Mouse (Mus musculus): Measurements from ENCODE around the gene Osbpl9. TPM values are rescaled to one million over a fixed set of nuclear protein-coding genes. Genes with fewer than 3 reads are reported as not detected.
A peak's percentile ranks its signal among the peaks of the same experiment; 100 is the strongest.

The Osbpl9 gene
- total and polyA plus RNA-seq, 3 experiments, result 91.6 to 102 (median 92.3) TPM

DNA sequence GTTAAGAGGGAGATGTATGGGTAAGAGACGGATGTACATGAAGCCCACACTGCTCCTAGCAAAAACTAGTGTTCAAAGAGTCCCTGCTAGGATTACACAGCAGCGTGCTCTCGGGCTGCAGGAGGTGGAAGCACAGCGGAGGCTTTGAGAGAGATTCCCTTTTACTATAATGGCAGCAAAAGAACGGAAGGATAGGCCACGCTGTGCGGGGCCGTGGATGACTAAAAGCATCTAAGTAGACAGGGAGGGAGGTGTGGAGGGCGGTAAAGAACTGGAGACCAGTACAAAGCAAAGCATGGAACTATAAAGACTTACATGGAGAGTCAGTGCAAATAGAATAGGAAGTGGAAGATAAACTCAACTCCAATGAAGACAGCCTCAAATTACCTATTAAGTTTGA lies 74.1 kb downstream of the Osbpl9 start:
- DNase-seq, result no peak

DNA sequence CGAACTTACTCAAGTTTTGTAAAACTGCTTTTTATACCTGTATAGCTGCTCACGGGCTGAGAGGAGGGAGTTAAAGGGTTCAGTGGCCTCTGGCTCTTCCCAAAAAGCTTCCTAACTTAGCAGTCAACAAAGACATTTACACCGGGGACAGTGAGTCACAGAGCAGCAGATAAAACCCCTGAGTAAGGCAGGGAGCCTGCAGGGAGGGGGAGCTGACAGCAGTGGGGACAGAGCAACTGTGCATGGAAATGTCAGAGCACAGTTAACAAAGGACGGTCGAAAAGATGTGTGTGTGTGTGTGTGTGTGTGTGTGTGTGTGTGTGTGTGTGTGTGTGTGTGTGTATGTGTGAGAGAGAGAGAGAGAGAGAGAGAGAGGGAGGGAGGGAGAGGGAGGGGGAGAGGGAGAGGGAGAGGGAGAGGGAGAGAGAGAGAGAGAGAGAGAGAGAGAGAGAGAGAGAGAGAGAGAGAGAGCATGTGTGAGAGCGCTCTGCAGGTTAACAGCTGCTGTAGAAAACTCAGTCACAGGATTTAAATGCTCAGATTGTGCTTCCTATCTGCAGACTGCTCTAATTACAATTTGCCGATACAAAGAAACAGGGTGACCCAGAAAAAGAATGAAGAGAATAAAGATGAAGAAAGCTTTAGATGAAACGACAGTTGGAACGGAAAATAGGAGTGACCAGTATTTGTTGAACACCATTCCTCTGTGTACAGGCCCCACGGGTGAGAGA lies 75.1 kb downstream of the Osbpl9 start:
- Histone ChIP-seq H3K27ac (no peak overlapping the region), H3K36me3 (ENCODE audit: control insufficient read depth, insufficient read depth, low read length) (peaks cover 16% of the 10 kb centered on the region), H3K9ac (ENCODE audit: low read depth, low read length) (no peak overlapping the region), H3K4me1 (ENCODE audit: control insufficient read depth, insufficient read depth, low read length) (peaks cover 14% of the 10 kb centered on the region), H3K27me3 (ENCODE audit: control insufficient read depth, insufficient read depth, low read length) (no peaks in the 10 kb centered on the region), H3K79me2 (replicated peaks; ENCODE audit: control insufficient read depth, insufficient read depth, low read length) (no peaks in the 10 kb centered on the region), H3K4me3 (no peak overlapping the region)
- DNase-seq, result no peak
- TF ChIP-seq CTCF (IDR thresholded peaks at IDR 0.05), result no peak
- no peak for TF ChIP-seq POLR2A (IDR thresholded peaks at IDR 0.05; ENCODE audit: insufficient read depth, low read depth, low read length)
- no peak for TF ChIP-seq EP300 (IDR thresholded peaks at IDR 0.05; ENCODE audit: insufficient read depth, low read depth, low read length)
- 40% methylated on average over 10 of the region's 10 CpGs for WGBS
- intact Hi-C loops (cut with DNase I), result no loop called here

More for the DNA sequence above, 74.1 kb downstream of the Osbpl9 start:
- H3K79me2 ChIP-seq (replicated peaks; ENCODE audit: control insufficient read depth, insufficient read depth, low read length), result no peaks in the 10 kb centered on the region
- 94% methylated on average over 9 of the region's 9 CpGs for WGBS
- intact Hi-C loops (cut with DNase I), result no loop called here
- no peak overlapping the region for H3K27ac ChIP-seq
- H3K9ac ChIP-seq (ENCODE audit: low read depth, low read length), result no peak overlapping the region
- H3K4me1 ChIP-seq (ENCODE audit: control insufficient read depth, insufficient read depth, low read length), result peaks cover 12% of the 10 kb centered on the region
- peaks cover 10% of the 10 kb centered on the region for H3K36me3 ChIP-seq (ENCODE audit: control insufficient read depth, insufficient read depth, low read length)
- no peaks in the 10 kb centered on the region for H3K27me3 ChIP-seq (ENCODE audit: control insufficient read depth, insufficient read depth, low read length)
- TF ChIP-seq POLR2A (IDR thresholded peaks at IDR 0.05; ENCODE audit: insufficient read depth, low read depth, low read length) (no peak), EP300 (IDR thresholded peaks at IDR 0.05; ENCODE audit: insufficient read depth, low read depth, low read length) (no peak), CTCF (IDR thresholded peaks at IDR 0.05) (no peak)
- no peak overlapping the region for H3K4me3 ChIP-seq

DNA sequence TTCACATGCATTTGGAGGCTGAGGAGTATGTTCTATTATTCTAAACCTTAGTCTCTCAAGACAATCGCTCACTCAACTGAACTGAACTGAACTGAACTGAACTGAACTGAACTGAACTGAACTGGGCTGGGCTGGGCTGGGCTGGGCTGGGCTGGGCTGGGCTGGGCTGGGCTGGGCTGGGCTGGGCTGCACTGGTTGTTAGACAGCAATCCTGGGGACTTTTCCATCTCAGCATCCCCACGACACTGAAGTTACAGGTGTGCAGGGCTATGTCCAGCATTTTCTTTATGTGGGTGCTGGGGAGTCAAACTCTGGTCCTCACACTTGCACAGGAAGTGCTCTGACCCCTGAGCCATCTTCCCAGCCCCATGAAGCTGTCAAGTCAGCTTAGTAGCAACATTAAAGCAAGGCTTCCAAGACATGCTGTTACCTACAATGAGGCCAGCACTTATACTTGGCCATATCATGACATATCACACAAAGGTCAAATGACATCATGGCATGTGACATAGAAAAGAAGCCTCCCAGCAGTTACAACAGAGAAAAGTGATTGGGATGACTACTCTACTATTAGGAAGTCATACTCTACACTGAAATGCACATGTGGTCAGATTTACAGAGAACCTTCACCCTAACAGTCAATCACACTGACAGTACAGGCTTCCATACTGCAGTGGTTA lies 76.2 kb downstream of the Osbpl9 start:
- H3K27ac ChIP-seq, result no peak overlapping the region
- no peaks in the 10 kb centered on the region for H3K27me3 ChIP-seq (ENCODE audit: control insufficient read depth, insufficient read depth, low read length)
- no peaks in the 10 kb centered on the region for H3K79me2 ChIP-seq (replicated peaks; ENCODE audit: control insufficient read depth, insufficient read depth, low read length)
- 81% methylated on average over 2 of the region's 2 CpGs for WGBS
- H3K4me1 ChIP-seq (ENCODE audit: control insufficient read depth, insufficient read depth, low read length), result peaks cover 13% of the 10 kb centered on the region
- no peak for TF ChIP-seq EP300 (IDR thresholded peaks at IDR 0.05; ENCODE audit: insufficient read depth, low read depth, low read length)
- TF ChIP-seq CTCF (IDR thresholded peaks at IDR 0.05), result no peak
- no peak for TF ChIP-seq POLR2A (IDR thresholded peaks at IDR 0.05; ENCODE audit: insufficient read depth, low read depth, low read length)
- no peak for DNase-seq
- H3K4me3 ChIP-seq, result no peak overlapping the region
- H3K36me3 ChIP-seq (ENCODE audit: control insufficient read depth, insufficient read depth, low read length), result peaks cover 16% of the 10 kb centered on the region
- intact Hi-C loops (cut with DNase I), result no loop called here
- no peak overlapping the region for H3K9ac ChIP-seq (ENCODE audit: low read depth, low read length)

DNA sequence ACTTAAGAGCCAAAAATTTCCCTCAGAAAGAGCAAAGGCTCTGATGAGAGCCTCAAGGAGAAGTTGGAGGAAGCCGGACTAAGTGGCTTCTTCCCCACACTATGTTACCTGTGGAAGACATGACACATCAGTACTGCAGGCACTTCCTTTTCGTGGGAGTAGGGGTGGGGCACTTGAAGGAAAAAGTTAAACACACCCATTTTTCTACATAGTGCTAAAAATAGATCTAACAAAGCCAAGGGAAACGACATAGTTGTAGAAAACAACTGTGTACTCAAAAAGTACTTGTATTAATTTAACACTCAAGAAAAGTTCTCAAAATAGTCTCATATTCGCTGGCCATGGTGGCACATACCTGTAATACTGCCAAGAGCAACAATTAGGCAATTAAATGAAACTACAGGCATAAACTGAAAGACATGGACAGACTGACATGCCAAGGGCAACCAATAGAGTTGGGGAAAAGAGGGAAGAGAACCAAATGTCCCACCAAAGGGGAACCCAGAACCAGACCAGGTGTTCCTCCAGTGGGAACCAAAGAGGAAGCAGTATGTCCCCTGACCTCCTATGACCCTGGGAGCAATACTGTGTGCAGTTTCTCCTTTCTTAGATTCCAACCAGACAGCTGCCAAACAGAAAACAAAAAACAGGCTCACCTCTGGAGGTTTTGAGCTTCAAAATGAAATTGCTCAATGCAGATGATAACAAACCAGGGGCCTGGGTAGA lies 79.1 kb downstream of the Osbpl9 start:
- TF ChIP-seq EP300 (IDR thresholded peaks at IDR 0.05; ENCODE audit: insufficient read depth, low read depth, low read length), result no peak
- TF ChIP-seq CTCF (IDR thresholded peaks at IDR 0.05), result no peak
- no peak for TF ChIP-seq POLR2A (IDR thresholded peaks at IDR 0.05; ENCODE audit: insufficient read depth, low read depth, low read length)

DNA sequence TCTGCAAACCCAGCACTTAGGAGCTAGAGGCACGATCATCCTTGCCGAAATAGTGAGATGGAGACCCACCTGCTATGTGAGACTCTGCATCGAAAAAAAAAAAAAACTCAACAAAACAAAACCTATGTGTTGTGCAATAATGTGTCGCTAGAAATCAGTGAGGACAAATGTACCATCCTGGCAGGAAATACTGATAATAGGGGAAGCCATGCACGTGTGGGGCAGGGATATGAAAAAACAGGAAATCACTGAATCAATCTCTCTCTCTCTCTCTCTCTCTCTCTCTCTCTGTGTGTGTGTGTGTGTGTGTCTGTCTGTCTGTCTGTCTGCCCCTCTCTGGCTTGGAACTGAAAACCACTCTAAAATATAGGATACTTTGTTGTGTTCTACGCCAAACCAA lies 81.3 kb downstream of the Osbpl9 start:
- DNase-seq, result no peak
- Histone ChIP-seq H3K36me3 (ENCODE audit: control insufficient read depth, insufficient read depth, low read length) (peaks cover 20% of the 10 kb centered on the region), H3K79me2 (replicated peaks; ENCODE audit: control insufficient read depth, insufficient read depth, low read length) (no peaks in the 10 kb centered on the region; the same call in 1 of the 2 replicates), H3K9ac (ENCODE audit: low read depth, low read length) (no peak overlapping the region), H3K27ac (peak overlapping the region; percentile 52), H3K4me3 (no peak overlapping the region), H3K27me3 (ENCODE audit: control insufficient read depth, insufficient read depth, low read length) (no peaks in the 10 kb centered on the region), H3K4me1 (ENCODE audit: control insufficient read depth, insufficient read depth, low read length) (peaks cover 17% of the 10 kb centered on the region)
- intact Hi-C loops (cut with DNase I), result no loop called here
- 63% methylated on average over 6 of the region's 6 CpGs for WGBS
- TF ChIP-seq CTCF (IDR thresholded peaks at IDR 0.05) (no peak), EP300 (IDR thresholded peaks at IDR 0.05; ENCODE audit: insufficient read depth, low read depth, low read length) (no peak), POLR2A (IDR thresholded peaks at IDR 0.05; ENCODE audit: insufficient read depth, low read depth, low read length) (no peak)

More for the DNA sequence above, 79.1 kb downstream of the Osbpl9 start:
- DNase-seq, result no peak
- Histone ChIP-seq H3K27ac (peak overlapping the region; percentile 80), H3K27me3 (ENCODE audit: control insufficient read depth, insufficient read depth, low read length) (no peaks in the 10 kb centered on the region), H3K36me3 (ENCODE audit: control insufficient read depth, insufficient read depth, low read length) (peaks cover 16% of the 10 kb centered on the region), H3K79me2 (replicated peaks; ENCODE audit: control insufficient read depth, insufficient read depth, low read length) (no peaks in the 10 kb centered on the region), H3K4me1 (ENCODE audit: control insufficient read depth, insufficient read depth, low read length) (peaks cover 17% of the 10 kb centered on the region), H3K9ac (ENCODE audit: low read depth, low read length) (no peak overlapping the region), H3K4me3 (no peak overlapping the region)
- intact Hi-C loops (cut with DNase I), result loop anchor here (2.0 kb wide), 1 partner anchor 24 kb away; no protein-coding TSS in a partner anchor
- 24% methylated on average over 4 of the region's 4 CpGs for WGBS
